Mouse (Mus musculus) left cerebral cortex, adult 18-20 months (tissue): Measurements from ENCODE around the gene Gm815. TPM values are rescaled to one million over a fixed set of nuclear protein-coding genes. Genes with fewer than 3 reads are reported as not detected.
A peak's percentile ranks its signal among the peaks of the same experiment; 100 is the strongest.

Source experiments
- DNase-seq, 2 experiments: peaks; one replicate each; pipeline ENCODE4 v3.0.0; 2021 to 2022; ENCODE audit warnings: low spot score in 2 of 2, mixed read lengths in 1 of 2
- long read RNA-seq, 2 experiments: library from polyadenylated mRNA; stranded (forward); transcript quantifications; one replicate each; pipeline ENCODE4 v2.0.0; 2021
- total RNA-seq, 2 experiments: library from RNA; stranded (reverse); gene quantifications; 2 replicates each; pipeline ENCODE4 v1.2.3; 2021

Gm815 gene
- not detected for total RNA-seq
- long read RNA-seq, experiment 1 = 0 reads
- long read RNA-seq, experiment 2 = 0 reads

DNA sequence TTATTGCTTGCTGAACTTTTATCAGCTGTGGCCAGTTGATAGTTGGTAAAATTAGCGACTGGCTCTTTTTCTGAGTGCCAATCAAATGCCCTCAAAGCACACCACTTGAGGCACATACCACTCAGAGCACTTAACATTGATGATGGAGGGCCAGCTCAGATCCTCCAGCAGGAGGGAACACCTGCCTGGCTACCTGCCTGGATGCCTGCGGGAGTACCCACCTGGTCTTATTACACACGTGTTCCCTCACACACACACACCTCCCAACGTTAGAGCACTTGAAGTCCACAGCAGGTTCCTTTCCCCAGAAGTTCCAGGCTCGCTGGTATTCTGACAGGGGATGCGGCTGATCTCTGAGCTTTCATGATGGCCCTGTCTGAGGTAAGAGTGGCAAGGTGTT is at the start of gene Gm815:
TSS of gene Gm815 (plus strand) at position 266 of the 400 bp plus-strand sequence.
- DNase-seq = no peak

DNA sequence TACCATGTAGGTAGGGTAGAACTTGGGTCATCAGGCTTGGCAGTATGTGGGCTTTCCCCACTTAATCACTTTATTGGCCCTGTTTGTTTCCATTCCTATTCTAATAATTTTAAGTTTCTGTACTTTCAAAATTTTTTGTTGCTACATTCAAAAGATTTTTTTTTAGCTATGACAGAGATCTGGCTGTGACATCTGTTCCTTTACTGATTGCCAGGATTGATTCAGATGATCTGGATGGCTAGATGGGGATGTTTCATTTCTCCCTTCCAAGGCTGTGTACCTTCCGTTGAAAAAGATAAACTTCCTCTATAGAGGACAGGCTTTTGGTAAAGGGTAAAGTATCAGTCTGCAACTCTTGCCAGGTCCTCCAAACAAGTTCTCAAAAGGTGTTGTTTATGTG is 48.1 kb upstream of the Gm815 start:
- no peak for DNase-seq

DNA sequence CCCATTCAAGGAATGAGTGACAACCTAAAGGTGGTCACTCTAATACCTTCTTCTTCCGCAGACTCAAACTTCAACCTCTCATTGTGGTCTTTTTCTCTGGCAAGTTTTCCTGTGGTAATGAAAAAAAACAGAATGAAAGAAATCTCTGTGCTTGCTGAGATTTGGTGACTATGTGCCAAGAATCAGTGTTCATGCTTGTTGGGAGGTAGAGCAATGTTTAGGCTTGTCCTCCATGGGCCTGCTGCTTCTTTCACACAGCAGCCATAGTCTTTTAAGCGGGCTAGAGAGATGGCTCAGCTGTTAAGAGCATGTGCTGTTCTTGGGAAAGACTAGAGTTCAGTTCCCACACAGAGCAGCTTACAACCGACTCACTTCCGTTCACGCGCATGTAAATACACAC is 41.8 kb upstream of the Gm815 start:
- DNase-seq = no peak

DNA sequence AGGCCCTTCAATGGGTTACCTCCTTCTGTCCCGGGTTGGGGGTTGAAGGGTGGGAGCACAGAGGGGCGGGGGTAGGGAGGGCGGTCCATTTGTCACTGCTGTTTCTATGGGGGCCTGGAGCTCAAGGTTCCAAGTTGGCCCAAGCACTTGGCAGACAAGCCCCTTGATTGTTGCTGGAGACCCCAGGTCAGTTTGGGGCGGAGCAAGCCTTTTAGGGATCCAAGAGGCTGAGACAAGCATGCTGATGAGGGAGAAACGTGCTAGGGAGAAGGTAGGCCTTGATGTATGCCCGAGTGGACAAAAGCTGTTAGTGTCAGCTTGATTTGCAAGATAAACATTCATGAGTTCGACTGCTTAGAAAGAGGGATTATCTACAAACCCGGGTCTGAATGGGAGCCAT is 40.9 kb upstream of the Gm815 start:
- no peak for DNase-seq

DNA sequence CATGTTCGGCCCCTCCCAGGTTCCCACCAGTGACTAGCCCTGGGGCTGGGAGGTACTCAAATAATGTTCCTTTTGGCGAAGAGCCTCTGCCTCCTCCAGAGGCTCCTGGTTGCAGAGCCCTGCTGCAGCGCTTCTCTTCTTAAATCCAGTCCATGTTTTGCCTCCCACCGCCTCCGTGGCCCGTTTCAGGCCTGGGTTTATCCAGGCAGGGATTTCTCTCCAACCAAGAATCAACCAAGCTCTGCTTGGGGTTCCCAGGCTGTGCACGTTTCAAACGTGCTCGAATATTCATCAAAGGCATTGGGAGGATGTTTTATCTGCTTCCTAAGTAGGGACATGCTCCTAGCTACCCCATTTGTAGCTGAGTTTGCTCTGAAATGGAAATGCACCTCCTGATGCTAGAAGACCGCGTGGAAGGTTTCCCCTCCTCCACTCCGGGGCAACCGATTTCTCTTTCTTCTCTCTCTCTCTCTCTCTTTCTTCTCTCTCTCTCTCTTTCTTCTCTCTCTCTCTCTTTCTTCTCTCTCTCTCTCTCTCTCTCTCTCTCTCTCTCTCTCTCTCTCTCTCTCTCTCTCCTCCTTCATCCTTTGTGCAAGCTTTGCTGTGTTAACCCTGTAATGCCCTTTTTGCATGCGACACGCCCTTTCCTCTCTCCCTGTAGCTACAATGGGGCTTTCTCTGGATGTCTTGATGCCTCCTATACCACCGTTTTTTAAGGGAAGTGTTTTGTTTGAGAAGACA is 40.2 kb upstream of the Gm815 start:
- peak; percentile 88 to 89 for DNase-seq

DNA sequence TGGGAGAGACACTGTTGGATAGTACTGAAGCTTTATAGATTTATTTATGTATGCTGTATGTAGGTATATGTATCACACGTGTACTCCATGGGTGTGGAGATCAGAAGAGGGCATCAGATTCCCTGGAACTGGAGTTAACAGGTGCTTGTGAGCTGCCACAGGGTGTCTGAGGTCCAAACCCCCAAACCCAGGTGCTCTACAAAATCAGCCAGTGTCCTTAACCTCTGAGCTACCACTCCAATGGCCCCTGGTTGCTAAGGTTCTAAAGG is 39.7 kb upstream of the Gm815 start:
- DNase-seq = no peak

DNA sequence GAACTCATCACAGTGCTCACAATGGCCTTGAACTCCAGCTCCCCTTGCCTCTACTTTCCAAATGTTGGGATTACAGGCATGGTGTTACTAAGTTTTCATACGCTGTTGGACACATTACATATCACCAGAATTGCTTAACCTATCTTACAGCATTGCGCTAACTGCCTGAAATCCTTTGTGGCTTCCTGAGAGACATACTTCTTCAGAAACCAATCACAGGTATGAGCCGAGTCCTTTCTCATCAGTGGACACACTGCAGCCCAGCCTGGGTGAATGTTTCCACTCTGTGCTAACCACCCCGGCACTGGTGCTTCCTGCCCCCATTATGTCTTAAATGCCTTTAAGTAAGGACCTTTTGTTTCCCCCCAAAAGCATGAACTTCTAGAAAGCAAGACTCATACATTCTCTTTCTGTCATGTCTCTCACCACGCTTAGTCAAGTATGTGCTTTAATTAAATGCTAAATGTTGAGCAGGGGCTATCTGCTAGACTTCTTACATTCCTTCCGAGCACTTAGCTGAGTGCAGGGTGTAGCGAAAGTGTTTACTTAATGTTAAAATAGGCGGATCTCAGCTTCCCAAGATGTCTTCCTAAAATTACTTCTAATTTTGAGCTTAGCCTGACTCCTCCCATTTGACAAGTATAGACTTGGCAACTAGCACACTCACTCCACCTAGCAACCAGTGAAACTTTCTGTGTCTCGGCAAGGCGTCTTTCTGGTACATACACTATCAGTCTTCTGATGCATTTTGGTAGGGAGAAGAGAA is 34.5 kb upstream of the Gm815 start:
- DNase-seq = no peak

DNA sequence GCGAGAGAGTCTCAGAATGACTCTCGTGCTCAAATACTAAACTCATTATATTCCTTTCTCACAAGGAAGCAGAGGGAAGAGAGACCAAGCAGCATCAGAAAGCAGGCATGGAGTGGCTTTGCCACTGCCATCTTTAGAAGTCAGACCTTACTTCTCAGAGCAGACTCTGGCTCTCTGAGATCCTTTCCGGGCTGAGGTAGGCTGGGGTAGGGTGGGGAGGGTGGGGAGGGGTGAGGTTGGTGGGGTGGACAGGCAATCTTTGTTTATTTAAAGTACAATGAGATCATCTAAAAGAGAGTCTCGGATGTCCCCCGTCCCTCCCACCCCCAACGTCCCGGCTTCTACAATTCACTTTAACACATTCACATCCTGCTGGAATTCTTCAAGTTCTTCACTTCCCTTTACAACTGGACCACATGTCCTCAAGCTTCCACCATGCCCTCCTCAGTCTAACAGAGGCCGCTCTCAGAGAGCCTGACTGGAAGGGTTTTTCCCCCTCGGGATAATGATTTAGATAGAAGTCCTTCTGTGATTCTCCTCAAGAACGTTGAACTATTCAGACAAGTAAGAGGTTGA is 33.3 kb upstream of the Gm815 start:
- no peak for DNase-seq

DNA sequence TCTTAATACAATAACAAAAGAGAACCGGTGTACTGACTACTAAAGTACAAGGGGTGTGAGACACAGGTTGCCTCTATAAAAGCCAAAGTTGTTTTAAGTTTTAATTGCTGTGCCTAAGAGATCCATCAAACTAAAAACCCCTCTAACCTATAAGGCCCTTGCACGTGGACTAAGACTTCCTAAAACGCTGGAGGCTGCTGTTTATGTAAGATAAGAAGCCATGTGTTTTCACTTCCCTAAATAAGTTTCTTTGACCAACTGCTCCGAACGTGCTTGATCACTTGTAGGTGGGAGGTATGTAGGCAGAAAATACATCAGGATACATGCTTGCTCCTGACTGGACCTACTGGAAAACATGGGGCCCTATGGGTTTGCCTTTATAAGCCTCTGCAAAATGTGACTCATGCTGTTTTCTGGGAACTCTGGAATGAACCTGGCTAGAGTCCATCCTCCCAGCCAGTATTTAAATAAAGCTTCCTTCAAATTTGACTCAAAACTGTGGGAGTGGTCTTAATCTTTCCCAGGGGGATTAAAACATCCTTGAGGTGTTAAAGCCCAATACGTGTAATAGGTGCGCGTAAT is 31.9 kb upstream of the Gm815 start:
- no peak for DNase-seq

DNA sequence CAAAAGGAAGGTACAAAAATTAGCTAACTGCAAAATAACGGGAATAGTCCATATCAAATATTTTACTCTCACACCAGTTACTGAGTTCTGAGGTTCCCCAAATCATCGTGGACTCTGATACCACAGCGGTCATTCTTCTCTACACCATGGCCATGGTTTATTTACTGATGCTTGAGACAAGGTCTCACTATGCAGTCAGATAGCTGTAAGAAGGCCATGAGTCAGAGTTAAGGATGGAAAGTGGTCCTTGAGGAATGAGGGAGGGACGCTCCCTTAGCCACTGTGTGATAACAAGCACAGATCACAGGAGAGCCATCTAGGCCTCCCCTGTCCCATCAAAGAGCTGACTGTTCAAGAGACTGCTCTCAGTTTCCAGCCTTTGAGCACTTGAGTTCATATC is 31.0 kb upstream of the Gm815 start:
- DNase-seq = no peak

DNA sequence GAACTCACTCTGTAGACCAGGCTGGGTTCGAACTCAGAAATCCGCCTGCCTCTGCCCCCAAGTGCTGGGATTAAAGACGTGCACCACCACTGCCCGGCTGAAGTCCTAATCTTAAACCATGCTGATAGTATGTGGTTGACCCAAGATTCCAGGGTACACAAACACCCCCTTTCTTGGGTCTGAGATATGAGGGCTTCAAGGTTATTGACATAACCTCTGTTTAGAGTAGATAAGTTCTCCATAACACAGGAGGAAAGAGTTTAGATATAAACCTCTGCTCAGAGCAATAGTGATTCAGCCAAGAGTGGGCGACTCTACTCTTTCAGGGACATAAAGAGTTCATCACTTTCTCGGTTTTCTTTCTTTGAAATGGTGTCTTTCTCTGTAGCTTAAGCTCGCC is 30.5 kb upstream of the Gm815 start:
- DNase-seq = no peak

DNA sequence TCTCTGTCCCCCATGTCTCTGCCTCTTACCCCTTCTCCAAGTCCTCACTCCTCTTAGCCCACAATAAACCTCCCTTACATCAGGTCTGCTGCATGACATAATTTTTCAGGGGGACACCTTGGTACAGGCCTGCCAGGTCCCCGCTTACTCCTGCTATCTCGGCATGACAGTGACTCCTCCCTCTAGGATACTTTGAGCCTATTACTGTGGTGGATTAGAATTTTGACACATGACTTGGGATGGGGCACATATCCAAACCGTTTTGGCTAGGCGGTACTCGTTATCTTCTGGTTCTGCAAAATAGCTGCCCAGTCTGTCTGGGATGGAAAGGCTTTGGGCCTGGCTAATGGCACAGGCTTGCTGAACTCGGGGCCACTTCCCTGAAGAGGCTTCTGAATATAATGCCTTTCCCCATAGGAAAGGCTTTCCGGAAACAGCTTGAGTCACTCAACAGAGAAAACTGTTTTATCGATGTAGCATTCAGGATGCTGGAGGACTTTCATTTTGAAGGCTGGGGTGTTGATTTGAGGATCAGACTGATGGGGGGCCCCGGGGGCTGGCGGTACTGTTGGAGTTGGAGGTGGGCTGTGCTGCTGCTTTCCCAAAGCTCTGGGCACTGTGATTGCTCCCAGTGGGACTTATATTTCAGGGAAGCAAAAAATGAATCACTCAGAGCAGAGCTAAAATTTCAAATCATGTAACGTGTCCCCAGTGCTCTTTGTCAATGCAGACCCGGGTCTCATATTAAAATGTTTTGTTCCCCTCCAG is 27.1 kb upstream of the Gm815 start:
- no peak for DNase-seq

DNA sequence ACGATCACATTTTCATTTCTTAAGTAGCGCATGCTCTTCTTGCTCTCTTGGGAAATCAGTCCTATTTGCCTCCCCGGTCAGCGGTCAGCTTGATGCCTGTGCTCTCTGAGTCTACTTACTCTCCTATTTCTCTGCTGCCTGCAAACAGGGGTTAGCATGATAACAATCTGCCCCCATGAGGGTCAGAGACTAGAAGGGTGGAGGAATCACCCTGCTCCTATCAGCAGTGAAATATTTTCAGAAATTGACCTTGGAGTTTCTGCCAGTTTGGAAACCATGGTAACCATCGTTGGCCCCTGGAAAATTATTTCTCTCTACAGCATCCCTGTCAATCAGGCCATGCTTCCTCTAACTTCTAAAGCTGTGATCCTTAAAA is 26.5 kb upstream of the Gm815 start:
- DNase-seq = no peak

DNA sequence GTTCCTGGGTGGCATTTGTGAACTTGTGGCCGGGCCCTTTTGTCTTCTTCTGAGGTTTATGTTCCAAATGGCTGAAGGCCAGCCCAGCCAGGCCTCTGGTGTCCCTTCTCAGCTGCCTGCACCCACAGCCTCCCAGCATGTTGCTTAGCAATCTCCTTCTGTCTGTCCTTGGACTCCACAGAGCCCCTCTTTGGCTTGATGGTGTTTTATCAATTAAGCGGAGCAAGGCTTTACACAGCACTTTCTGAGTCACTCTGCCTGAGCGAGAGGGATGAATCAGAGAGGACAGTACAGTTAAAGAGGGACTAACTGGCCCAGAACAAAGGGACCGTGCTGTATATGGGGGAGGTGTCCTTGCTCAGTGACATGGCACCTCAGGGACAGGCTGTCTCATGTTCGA is 22.0 kb upstream of the Gm815 start:
- no peak for DNase-seq

DNA sequence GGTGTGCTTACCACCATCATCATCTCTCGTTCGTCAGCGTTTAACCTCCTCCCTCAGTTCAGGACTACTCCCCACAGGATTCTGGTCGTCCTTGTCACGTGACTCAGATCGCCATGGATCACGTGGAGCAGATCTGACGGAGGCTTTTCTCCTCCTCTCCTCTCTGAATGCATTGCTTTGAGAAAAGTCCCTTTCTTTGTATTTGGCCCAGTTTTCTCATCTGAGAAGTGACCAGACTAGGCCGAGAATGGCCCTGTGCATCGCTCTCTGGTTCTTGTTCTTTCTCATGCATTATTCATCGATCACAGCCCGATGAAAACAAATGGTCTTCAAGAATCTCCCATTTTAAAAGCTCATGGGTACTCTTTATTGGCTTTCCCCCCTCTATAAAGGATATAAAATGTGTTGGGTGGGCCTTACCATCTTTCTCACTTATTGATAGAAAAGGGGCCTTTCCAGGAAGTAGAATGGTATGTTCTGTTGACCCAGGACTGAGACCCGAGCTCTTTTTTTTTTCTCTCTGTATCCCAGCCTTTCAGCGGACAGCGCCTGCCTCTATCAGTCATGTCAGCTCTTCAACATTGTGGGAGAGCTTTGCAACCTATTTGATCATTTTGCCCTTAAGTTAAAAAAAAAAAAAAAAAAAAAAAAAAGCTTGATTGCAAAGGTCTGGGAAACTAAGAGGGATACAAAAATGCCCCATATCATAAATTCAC is 20.5 kb upstream of the Gm815 start:
- no peak for DNase-seq

DNA sequence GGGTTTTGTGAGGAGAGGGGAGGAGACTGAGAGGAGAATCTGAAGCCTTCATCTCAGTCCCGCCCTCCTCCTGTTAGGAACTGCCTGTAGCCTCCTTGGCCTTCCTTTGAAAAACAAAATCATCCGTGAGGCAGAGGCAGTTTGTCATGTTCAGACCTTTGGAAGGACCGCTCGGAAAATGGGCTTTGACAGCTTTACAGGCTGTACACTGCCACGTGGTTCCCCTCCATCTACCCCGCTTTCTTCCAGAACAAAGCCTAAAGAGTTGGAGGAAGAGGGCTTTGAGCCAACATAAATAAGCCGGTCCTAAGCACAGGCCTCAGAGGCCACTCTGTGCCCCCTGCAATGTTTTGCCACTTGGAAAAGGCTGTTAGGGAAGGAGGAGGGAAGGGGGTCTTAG is 19.9 kb upstream of the Gm815 start:
- no peak for DNase-seq

DNA sequence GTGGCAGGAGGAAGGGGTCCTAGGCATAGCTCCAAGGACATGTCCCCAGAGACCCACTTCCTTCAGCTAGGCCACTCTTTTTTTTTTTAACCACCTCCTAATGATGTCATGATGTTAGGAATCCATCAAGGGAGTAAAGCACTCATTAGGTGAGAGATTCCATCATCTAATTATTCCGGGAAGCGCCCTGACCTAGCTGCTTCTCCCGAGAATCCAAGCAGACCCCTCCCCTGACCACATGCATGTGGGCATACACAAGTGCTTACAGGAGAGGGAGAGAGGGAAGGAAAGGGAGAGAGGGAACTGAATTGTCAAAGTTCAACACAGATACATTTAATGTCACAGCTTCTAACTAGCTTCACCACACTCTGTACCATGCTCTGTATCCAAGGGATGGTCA is 16.1 kb upstream of the Gm815 start:
- DNase-seq = no peak

DNA sequence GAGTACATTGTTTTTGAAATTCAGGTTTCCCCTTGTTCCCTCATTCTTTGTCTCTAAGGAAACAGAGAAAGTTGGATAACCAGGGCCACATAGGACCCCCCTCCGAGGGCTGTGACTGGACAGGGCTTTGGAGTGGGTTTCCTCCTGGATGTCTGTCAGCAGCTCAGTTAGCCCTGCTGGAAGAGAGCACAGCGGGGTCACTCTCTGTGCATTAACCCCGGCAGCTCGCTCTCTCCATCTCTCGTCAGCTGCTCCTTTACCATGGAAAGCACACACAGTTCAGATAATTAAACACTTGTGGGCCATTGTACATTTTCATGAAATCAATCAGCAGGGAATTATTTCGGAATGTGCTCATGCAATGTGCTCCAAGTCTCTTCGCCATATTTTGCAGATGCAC is 15.4 kb upstream of the Gm815 start:
- DNase-seq = no peak

DNA sequence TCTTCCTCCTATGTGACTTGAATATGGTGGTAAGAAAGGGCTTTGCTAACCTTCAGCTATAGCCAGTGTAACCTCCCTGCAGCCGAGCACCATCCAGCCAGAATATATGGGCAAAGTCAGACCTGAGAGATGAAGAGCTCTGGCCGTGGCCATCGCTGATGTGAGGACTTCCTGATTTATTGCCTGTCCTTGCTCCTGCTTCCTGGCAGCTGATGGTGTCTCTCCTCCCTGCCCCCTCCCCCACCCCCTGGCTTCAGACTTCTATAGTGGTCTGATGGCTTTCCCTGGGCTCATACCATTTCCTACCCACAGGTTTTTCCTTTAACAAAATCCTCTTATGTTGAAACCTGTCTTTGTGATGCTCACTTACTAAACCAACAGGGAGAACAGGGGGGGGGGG is 14.6 kb upstream of the Gm815 start:
- no peak for DNase-seq

DNA sequence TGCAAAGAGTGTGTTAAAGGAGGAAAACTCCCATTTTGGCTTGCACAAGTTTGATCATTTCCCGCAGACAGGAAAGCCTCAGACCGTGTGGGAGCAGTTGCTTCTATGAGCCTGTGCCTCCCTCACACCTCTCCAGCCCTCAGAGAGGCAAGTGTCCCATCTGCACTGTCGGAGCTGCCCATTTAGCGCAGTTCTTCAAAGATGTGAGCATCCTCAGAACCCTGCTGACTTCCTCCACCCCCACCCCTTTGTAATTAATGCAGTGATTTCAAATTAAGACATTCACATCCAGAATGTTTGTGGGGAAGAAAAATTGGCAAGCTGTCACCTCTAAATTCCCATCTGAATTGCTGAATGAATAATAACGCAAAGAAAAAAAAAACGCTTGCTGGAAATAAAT is 12.8 kb upstream of the Gm815 start:
- DNase-seq = no peak

DNA sequence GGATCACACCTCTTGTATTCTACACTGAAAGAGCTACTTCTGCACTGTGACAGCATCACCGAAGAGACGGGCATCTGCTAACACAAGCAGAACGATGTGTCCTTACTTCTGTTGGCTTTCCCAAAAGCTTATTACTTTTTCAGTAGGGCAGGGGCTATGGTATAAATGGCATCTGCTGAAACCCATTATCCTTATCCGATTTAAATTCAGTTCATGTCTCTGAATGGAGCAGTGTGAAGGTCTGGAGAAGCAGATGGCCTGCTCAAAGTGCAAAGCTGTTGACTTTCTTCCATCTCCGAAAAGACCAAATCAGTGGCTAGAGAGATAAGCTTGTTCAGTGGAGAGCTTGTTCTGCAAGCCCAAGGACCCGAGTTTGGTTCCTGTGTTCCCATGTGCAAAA is 10.1 kb upstream of the Gm815 start:
- DNase-seq = no peak
